Mouse (Mus musculus) stomach, postnatal 0 days (tissue): ENCODE measurements at regions not wholly inside any gene's neighbourhood (a gene's known extent, or its start where the extent isn't known, plus 50 kb on each side); places are given as distances from the start of the nearest gene placed in this dataset.

Source experiments
- CTCF ChIP-seq: IDR thresholded peaks from 2 replicates; pipeline ENCODE4 v1.5.1; 2016; ENCODE audit warnings: antibody characterized with exemption, low read depth, mild to moderate bottlenecking, moderate library complexity
- EP300 ChIP-seq: optimal IDR thresholded peaks from 2 replicates; pipeline ENCODE3; 2016; ENCODE audit warnings: antibody characterized with exemption

- TF ChIP-seq CTCF (no peak), EP300 (no peak)
Observed at GRCm38 (mm10) chr8:87087451-87088095, 202.5 kb upstream of the N4bp1 start.
